Mouse (Mus musculus) left cerebral cortex, postnatal 10 days (tissue): Measurements from ENCODE around the gene 9430097D07Rik. TPM values are rescaled to one million over a fixed set of nuclear protein-coding genes. Genes with fewer than 3 reads are reported as not detected.

Experiments used
- total RNA-seq, 2 experiments: library from RNA; stranded (reverse); gene quantifications; 2 replicates each; pipeline ENCODE4 v1.2.3; 2021

9430097D07Rik gene
- total RNA-seq, 2 experiments from 2014 or later, result 0.81 to 1.2 TPM

Other genes with a start within 250 kb of the 9430097D07Rik start
- gene Ciz1, start 223.4 kb downstream of the 9430097D07Rik start, total RNA-seq, result 10 to 100 TPM; 65.2 to 75.1 TPM
- 100 to 1,000 TPM; 707 to 727 TPM for gene Dnm1, start 222.3 kb downstream of the 9430097D07Rik start, total RNA-seq
- 100 to 1,000 TPM; 168 to 176 TPM for gene 1110008P14Rik, start 193.7 kb downstream of the 9430097D07Rik start, total RNA-seq
- gene Lcn2, start 187.4 kb downstream of the 9430097D07Rik start, total RNA-seq, result 1 to 10 TPM; 1.7 to 3.4 TPM
- gene Ptges2, start 179.8 kb downstream of the 9430097D07Rik start, total RNA-seq, result 10 to 100 TPM; 46.5 to 46.9 TPM
- gene Naif1, start 125.2 kb downstream of the 9430097D07Rik start, total RNA-seq, result 1 to 10 TPM; 3.3 to 3.7 TPM
- gene Slc25a25, start 124.2 kb downstream of the 9430097D07Rik start, total RNA-seq, result 10 to 100 TPM; 48.9 to 51.3 TPM
- gene Fam102a, start 40.4 kb downstream of the 9430097D07Rik start, total RNA-seq, result 10 to 100 TPM; 28.2 to 28.9 TPM
- gene Dpm2, start 4.8 kb downstream of the 9430097D07Rik start, total RNA-seq, result 10 to 100 TPM; 83.9 to 86.8 TPM
- 10 to 100 TPM; 13.5 to 13.6 TPM for gene Pip5kl1, start 887 bp downstream of the 9430097D07Rik start, total RNA-seq
- gene St6galnac4, start 11.4 kb upstream of the 9430097D07Rik start, total RNA-seq, result 10 to 100 TPM; 32.3 to 32.6 TPM
- 100 to 1,000 TPM; 122 to 127 TPM for gene St6galnac6, start 24.0 kb upstream of the 9430097D07Rik start, total RNA-seq
- 100 to 1,000 TPM; 156 TPM for gene Ak1, start 46.1 kb upstream of the 9430097D07Rik start, total RNA-seq
- 10 to 100 TPM; 24.9 to 25.2 TPM for gene Eng, start 70.9 kb upstream of the 9430097D07Rik start, total RNA-seq
- 10 to 100 TPM; 11.4 to 14.4 TPM for gene Fpgs, start 128.5 kb upstream of the 9430097D07Rik start, total RNA-seq
- 10 to 100 TPM; 89.3 to 92.5 TPM for gene Cdk9, start 137.4 kb upstream of the 9430097D07Rik start, total RNA-seq
- gene Sh2d3c, start 145.4 kb upstream of the 9430097D07Rik start, total RNA-seq, result 10 to 100 TPM; 33.0 to 37.3 TPM
- gene 6330409D20Rik, start 165.3 kb upstream of the 9430097D07Rik start, total RNA-seq, result 1 to 10 TPM; 2.3 to 2.9 TPM
- 10 to 100 TPM; 28.6 to 28.9 TPM for gene Tor2a, start 181.6 kb upstream of the 9430097D07Rik start, total RNA-seq
- under 1 TPM; 0.22 to 0.36 TPM for gene Ttc16, start 199.9 kb upstream of the 9430097D07Rik start, total RNA-seq
- 10 to 100 TPM in 1 of 2 experiments, 1 to 10 TPM in 1; 8.4 to 10.3 TPM for gene Ptrh1, start 200.1 kb upstream of the 9430097D07Rik start, total RNA-seq
- not detected for gene Cfap157, start 208.7 kb upstream of the 9430097D07Rik start, total RNA-seq